Mouse (Mus musculus): ENCODE results near the gene 1110002E22Rik.

DNA sequence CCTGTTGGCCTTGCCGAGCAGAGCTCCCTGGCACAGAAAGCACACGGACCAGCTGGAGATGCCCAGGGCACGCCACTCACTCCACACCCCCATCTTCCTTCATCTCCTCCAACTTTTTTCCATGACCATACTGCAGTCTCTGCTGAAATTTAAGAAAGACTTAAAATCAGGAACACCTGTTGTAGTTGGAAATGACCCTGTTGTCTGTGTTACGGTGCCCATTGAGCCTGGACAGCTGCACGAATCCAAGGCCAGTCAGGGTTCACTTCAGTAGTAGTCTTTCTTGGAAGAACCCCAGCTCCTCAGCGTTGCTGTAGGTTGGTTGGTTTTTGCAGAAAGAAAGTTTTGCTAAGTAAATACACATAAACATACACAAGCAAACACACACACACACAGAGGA is 15.3 kb upstream of the 1110002E22Rik start:
- no peak for TF ChIP-seq CTCF (IDR thresholded peaks at IDR 0.05; ENCODE audit: borderline replicate concordance, insufficient read depth, low read depth, low read length)
- TF ChIP-seq POLR2A (IDR thresholded peaks at IDR 0.05; ENCODE audit: borderline replicate concordance, insufficient read depth, low read length): no peak

Data from cerebellum, adult 2 months (tissue).